Mouse (Mus musculus) kidney, postnatal 10 days (tissue): Measurements from ENCODE around the gene 1700025C18Rik.

Source experiments
- DNase-seq: peaks from one replicate; pipeline ENCODE4 v3.0.0; 2021; ENCODE audit warnings: mixed read lengths

The 1700025C18Rik gene

GRCm38 (mm10) chr2:165034131-165035057 is 56.2 kb downstream of the 1700025C18Rik start, which contains the start of gene Ncoa5:
TSS of gene Ncoa5 (minus strand) at chr2:165034867.
- peak; percentile 99 for DNase-seq

GRCm38 (mm10) chr2:165033306-165033705 is 57.2 kb downstream of the 1700025C18Rik start:
- no peak for DNase-seq

- no peak for DNase-seq
These were observed 58.0 kb downstream of the 1700025C18Rik start for GRCm38 (mm10) chr2:165032533-165032932.
